Mouse (Mus musculus) cerebellum, adult 11-12 months (tissue): ENCODE measurements around the gene Sarm1.
"Not testable (repeated sequence)": the region's sequence is repeated elsewhere in the genome, so short reads cannot be mapped to it uniquely, and the experiment has no call there.

Experiments
- DNase-seq: peaks from one replicate; pipeline ENCODE4 v3.0.0; 2022

The Sarm1 gene

DNA sequence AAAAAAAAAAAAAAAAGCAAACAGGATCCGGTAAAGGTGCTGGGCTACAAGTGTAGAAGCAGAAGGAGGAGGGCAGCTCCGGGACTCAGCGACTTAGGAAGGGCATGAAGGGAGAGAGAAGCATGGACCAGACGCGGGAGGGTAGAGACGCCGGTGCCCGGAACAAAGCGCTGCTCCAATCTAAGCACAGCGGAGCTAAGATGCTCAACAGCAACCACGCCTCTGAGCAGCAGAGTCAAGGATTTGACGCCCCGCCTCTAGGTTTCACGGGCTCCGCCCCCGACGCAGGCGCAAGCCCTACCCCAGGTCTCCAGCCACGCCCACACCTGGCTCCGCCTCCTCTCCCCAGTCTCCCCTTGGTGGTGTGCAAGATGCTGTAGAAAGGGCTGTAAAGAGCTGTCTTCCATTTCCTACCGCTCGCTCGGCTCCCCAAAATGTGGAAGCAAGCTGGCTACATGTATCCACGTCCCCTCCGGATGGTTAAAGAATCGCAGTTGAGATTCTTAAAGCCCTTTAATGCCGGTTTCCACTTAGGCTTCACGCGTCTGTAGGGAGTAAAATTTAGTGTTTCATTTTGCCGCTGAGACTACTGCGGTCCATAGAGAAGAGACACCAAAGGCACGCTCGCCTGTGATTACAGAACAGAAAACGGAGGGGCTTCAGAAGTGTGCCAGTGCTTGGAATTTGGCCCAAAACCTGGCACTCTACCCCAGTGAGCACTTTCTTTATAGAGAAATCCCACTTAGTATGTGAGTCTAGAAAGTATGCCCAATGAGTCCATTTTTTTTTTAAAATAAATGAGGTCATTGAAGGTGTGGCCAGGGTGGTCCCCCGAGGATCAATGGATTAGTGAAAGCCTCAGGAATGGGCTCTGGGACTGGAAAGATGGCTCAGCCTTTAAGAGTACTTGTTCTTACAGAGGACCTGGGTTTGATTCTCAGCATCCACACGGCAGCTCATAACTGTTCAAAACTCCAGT lies at the start of gene Sarm1:
Gene Sarm1, minus strand, starts transcription at position 211 of the 979 bp plus-strand sequence.
- peak; percentile 98 for DNase-seq

DNA sequence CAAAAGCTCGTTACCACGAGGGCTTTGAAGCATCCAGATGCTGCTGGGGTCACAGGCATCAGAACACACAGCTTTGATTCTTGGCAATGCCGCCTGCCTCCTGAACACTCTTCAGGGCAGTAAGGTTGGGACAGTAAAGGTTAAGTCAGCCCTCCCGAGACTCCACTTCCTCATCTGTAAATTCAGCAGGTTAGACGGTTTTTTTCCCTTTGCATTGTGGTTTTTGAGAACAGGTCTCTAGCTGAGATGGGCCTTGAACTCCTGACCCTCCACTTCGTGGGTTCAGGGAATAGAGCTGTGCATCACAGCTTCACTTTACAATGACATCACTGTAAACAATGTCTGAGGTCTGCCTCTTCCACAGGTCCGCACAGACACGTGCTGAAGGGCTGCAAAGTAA lies 47.6 kb upstream of the Sarm1 start:
- no peak for DNase-seq

- no peak for DNase-seq
Observed at GRCm38 (mm10) chr11:78544449-78545111, 47.0 kb upstream of the Sarm1 start.

- no peak for DNase-seq
Observed at GRCm38 (mm10) chr11:78540358-78540757, 42.8 kb upstream of the Sarm1 start.

DNA sequence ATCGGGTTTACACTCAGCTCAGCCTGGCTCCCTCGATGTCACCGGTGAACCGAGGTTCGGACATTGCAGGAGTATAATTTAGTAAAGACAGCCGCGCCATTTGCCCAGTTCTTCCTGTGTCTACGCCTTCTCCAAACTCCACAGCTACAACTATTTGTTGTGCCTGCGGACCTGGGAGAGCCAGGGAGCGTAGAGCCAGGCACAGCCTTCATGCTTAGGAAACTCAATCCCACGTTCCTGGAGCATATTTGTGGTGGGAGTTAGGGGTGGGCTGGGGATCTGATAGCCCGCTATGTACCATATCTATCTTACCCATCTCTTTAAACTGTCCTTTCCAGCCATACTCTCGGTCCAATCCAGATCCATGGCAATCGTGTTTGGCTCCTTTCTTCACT lies 39.1 kb upstream of the Sarm1 start:
- DNase-seq: no peak

GRCm38 (mm10) chr11:78536080-78536689 lies 38.6 kb upstream of the Sarm1 start, which contains the start of the genes Tnfaip1 and Ift20:
TSS of gene Tnfaip1 (minus strand) at chr11:78536332.
TSS of gene Ift20 (plus strand) at chr11:78536361.
- DNase-seq: peak; percentile 98

DNA sequence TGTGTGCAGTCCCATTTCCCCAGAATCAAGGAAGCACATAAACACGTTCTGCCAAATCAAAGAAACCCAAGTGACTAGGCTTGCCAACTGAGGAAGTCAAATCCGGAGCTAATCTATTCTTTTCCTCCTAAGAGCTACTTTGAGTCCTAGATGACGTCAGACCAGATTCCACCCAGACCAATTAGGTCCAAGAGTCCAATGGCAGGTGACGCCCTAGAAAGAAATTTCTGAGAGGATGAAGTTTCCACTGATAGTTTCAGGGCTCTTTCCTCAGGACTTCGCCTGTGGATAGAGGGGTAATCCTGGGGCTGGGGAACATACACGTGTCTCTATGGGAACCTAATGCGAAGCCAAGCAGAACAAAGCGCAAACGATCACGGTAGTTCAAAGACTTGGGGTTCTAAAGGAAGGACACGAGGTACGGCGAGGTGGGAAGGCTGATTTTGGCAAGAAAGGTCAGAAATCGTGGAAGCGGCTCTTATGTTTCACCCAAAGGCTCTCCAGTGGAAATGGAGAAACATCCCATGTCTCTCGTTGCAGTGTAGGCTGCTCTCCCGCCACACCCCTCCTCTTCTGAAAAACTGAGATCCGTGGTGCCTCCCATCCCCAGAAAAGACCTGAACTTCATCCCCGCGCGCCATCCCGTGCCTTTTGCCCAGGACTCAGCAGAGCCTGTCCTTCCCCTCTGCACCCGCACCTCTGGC lies 38.0 kb upstream of the Sarm1 start:
- DNase-seq: no peak

DNA sequence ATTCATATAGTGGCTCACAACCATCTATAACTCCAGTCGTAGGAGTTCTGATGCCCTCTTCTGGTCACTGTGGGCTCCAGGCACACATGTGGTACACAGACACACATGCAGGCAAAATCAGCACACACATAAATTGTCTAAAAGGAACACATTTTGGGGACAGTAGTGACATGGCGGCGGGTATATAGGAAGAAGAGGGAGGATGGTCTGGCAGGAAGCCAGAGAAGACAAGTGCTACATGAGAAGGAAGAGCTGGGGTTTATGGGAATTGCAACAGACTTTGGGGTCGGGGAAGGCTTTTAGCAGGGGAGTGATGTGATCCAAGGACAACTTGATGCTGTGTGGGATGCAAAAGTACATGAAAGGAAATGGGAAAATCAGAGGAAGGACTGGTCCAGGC lies 37.0 kb upstream of the Sarm1 start:
- DNase-seq: peak; percentile 56

- DNase-seq: not testable (repeated sequence)
Observed at GRCm38 (mm10) chr11:78531515-78531914, 34.0 kb upstream of the Sarm1 start.

- DNase-seq: no peak
Observed at GRCm38 (mm10) chr11:78531046-78531445, 33.5 kb upstream of the Sarm1 start.

DNA sequence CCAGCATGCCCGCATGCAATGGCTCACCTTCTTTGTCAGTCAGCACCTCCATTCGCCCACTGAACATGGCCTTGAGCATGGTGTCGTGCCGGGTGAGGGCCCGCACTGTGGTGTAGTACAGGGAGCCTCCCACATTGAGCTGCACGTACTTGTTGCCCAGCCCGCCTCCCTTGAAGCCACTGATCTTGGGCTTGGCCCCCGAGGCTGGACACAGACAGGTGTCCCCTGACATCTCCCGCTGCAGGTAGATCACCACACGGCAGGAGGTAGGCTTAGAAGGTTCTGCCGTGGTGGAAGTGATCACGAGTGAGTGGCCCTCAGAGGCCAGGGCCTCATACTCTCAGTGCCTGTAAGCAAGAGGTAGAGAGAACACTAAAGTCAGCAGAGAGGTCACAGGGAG lies 32.4 kb upstream of the Sarm1 start:
- DNase-seq: no peak

GRCm38 (mm10) chr11:78528714-78529113 lies 31.2 kb upstream of the Sarm1 start:
- no peak for DNase-seq

GRCm38 (mm10) chr11:78524838-78525237 lies 27.3 kb upstream of the Sarm1 start:
- DNase-seq: peak; percentile 33

- DNase-seq: no peak
Observed at GRCm38 (mm10) chr11:78523241-78523955, 25.8 kb upstream of the Sarm1 start.

DNA sequence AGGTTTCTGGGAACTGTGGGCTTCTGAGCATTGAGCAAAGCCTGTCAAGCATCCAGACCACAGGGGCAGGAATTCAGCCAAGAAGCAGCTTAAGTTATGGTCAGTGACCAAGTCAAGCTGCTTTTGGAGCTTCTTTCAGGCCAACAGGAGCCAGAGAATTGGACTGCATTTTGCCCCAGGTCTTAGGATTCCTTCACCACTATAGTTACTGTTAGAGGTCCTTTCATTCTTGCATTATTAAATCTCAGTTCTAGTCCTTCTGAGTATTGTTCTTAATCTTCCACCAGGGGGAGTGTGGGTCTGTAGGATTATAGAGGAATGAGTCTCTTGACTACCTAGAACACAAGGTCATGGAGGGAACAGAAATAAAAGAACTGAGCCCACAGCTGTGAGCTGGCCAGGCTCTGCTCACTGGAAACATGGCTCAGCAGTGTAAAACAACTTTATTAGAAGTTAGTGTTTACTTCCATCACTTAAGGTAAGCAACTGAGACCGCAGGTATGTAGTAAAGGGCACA lies 25.0 kb upstream of the Sarm1 start:
- no peak for DNase-seq

DNA sequence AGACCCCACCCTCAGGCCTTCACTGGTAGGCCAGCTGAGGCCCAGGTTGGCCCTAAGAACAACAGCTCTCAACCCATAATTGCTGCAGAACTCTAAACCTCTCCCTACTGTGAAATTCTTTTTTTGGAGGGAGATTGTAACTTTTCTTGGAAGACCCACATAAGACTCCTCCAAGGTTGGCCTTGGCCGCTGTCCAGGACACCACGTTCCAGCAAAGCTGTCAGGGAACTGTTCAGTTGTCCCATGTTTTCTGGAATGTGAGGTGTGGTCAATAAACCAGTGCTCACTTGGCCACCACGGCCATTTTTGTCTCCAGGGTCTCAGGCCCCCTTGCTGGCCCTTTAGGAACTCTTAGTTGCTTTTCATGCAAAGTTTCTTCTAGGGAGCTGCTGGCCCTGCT lies 24.3 kb upstream of the Sarm1 start:
- DNase-seq: no peak

GRCm38 (mm10) chr11:78518931-78519330 lies 21.4 kb upstream of the Sarm1 start:
- no peak for DNase-seq

DNA sequence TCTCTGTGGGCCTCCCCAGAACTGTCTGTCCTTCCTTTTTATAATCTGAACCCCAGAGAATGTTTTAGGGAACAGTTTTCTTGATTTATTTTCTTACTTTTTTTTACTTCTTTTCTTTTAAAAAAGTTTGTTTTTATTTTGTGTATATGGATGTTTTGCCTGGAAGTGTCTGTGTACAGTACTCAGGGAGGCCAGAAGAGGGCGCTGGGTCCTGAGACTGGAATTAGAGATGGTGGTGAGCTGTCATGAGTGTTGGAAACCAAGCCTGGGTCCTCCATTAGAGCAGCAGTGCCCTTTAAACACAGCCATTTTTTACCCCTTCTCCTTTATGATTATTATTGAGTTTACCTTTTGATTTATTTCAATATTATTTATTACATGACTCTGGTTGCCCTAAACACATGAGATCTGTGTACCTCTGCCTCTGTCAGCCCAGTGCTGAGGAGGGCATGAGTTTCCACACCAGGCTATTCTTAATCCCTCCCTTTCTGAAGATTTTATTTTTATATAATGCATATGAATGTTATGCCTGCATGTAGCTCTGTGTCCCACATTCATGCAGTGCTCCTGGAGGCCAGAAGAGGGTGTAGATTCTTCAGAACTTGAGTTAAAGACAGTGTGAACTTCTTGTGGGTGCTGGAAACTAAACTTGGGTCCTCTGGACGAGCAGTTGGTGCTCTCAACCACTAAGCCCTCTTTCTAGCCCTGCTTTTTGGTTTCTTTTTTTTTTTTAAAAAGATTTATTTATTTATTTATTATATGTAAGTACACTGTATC lies 18.2 kb upstream of the Sarm1 start:
- no peak for DNase-seq

DNA sequence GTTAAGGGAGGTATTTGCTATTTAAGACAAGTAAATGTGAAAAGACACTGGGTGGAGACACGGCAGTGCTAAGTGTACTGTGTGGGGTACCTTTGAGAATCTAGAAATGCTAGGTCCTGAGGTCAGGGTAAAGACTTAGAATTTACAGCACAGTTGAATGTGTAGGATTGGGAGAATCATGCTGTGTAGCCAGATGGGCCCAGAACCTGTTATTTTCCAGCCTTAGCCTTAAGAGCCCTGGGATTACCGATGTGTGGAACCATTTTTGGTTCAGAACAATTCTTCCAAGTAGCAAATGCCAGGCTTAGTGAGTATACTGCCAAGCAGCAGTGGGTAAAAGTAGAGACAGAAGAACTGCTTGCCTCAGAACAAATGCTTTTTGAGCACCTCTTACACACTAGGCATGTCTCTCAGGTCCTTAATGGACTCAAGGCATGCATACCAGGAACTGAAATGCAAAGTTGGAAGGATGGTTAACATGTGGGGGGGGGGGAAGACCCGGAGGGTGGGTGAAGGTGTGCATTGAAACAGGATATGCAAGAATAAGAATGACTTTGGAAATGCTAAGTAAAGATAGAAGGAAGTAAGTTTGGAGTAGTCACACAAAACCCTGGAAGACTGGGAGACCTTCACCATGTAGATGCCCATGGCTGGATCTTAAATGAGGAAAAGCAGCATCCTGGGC lies 15.7 kb upstream of the Sarm1 start:
- DNase-seq: no peak
